Mouse (Mus musculus): ENCODE measurements around the gene Pdzrn3.
A peak's percentile ranks its signal among the peaks of the same experiment; 100 is the strongest.

The Pdzrn3 gene

DNA sequence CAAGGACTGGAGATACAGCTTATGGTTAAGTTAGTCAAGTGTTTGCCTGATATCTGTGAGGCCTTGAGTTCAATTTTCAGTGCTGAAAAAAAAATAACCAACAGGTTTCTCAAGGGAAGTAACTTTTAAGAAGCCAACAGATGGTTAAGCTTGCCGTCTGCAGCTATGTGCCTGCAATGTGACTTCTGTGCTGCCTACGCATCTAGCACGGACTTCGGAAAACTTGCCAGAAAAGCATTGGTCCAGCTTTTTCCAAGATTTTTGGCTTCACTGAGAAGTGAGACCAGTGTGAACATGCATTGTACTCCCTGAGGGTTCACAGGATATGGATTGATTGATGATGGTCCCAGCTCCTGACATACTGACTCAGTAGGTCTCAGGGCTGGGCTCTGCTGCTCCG lies 186.1 kb downstream of the Pdzrn3 start:
- no peak for DNase-seq

DNA sequence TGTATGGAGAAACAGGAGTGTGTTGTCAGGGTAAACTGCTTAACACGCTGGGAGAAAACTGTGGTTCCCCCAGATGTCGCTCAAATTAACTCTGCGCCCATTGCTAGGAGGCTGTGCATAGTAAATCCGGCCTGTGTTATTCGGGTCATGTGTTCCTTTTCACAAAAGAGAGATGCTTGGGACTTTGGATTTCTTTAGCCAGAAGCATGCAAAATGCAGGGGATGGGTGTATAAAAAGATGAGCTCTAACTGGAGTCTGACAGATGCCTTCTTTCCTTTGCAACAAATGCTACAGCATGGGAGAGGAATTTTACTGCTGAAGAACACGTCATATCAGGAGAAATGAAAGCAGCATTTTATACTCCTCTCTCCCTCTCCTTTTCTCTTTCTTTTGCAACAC lies 190.4 kb downstream of the Pdzrn3 start:
- no peak for DNase-seq

DNA sequence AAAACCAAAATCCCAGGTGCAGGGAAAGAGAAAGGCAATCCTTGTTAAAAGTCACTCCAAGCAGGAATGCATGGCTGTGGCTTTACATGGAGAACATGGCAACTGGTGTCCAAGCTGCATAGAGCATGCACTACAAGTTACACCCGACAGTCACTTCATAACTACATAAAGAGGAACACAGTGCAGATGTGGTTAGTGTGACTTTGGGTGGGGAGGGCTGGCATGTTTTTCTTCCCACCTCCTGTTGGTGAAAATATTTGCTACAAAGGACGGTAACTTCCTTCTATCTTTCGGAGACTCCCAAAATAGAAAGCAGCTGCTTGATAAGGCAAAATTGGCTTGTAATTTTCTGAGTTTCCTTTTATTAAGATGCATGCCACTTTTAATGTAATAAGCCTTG lies 190.8 kb downstream of the Pdzrn3 start:
- no peak for DNase-seq

DNA sequence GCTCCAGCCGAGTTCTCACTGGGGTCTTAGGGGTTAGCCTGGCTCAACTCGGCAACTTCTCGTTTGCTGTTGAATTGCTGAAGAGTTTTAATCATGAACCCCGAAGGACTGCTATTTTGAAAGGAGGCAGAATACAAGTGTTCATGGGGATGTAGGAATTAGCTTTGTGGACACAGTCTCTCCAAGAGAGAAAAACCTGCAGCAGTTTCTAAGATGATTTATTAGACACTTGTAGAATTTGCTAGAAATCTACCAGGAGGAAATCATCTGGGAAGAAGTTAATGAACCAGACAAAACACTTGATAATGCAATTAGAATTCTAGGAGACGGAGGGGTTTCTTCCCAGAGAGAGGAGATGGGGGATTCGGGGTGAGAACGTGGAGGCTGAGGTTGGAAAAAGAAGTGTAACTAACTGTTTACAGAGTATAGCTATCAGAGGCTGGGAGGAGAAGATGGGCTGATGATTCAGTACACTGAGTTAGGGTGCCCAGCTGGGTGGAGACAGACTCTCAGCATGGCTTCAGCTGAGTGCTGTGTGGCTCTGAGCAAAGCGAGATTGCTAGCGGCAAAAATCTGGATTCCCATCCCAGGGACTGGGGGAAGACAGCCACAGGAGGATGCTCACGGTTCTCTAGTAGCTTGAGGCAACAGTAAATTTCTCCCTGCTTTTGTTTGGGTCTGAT lies 193.5 kb downstream of the Pdzrn3 start:
- no peak for DNase-seq

DNA sequence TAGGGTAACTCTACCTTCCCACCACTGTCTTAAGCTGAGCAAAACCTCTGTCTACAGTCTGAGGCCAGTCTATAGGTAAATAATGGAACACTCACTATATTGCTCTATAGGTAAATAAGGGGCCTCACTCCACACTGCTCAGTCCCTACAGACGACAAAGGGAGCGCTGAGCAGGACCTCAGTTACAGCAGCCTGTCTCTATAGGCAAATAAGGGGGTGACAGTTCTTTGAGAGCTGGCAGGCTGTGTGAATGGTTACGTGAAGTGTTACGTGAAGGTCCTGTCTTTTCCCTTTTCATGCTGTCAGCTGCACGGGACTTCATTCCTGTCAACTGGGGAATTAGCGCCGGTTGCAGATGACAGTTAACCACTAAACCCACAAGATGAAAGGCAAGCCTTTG lies 207.0 kb downstream of the Pdzrn3 start:
- DNase-seq, result no peak

DNA sequence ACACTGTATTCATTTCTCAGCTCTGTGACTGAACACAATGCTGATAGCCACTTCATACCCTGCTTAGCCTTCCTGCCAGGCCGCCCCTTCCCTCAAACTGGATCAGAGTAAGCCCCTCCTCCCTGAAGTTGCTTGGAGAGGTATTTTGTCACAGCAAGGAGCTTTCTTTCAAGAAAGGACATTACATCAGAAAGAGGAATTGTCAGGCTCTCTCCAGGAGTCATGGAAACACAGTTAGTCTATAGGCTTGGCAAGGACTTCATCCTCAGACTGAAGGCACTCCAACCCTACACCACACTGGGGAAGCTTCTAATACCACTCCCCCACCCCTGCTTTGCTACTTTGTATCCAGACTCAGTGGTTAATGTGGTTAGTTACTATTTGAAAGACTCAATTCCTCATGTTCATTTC lies 224.2 kb downstream of the Pdzrn3 start:
- no peak for DNase-seq

DNA sequence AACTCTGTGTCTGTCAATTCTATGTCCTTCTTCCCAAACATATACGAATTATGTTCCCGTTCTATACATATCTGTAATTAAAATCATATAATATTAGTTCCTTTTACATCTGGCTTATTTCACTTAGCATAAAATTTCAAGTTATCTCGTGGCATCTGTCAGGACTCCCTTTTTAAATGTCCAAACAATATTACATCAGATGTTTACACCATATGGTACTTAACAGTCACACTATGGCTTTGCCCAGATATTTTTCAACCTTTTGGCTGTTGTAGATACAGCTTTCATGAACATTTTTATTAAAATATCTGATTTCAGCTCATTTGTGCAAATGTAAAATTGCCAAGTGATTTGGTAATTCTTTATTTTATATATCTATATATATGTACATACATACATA lies 242.3 kb downstream of the Pdzrn3 start:
- DNase-seq, result no peak

DNA sequence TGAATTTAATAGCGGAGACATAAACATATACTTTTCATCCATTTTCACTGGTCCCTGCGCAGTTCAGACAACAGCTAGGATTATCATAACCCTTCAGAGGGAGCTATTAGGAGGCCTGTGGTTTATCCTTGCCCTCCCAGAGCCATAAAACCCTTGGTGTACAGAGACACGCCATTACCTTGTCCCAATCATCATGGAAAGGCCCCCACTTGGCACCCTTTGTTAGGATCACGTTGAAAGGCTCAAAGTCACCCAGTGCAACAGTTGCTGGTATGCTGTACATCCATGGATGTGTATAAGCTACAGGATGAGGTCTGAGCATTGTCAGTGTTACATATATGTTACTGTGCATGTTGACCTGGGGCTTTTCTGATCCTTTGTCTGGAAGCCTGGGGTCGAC lies 252.3 kb downstream of the Pdzrn3 start:
- no peak for DNase-seq

DNA sequence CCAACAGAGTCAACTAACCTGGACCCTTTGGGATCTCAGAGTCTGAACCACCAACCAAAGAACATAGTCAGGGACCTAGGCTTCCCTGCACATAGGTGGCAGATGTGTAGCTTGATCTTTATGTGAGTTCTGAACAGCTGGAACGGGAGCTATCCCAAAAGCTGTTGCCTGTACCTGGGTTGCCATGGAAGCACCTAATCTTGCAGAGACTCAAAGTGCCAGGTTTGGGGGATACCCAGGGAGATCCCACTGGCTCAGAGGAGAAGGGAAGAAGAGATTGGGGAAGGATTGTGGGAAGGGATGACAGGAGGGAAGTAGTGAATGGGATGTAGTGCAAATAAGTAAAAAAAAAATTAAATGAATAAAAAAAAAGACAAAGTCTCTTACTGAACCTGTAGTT lies 268.7 kb downstream of the Pdzrn3 start:
- no peak for DNase-seq

DNA sequence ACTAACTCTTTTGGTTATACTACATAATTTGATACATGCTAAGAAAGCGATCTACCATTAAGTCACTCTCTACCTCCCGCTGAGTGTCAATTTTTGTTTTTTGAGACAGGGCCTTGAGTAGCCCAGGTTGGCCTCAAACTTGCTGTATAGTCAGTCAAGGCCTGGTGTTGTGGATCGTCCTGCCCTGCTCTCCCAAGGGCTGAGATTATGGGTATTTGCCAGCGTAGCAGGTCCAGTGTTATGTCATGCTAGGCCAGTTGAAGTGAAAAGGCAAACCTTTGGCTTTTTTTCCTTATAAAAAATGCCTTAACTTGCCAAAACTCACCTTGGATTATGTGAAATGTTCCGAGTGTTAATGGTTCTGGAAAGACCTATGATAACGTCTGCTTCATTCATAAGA lies 274.2 kb downstream of the Pdzrn3 start:
- no peak for DNase-seq

DNA sequence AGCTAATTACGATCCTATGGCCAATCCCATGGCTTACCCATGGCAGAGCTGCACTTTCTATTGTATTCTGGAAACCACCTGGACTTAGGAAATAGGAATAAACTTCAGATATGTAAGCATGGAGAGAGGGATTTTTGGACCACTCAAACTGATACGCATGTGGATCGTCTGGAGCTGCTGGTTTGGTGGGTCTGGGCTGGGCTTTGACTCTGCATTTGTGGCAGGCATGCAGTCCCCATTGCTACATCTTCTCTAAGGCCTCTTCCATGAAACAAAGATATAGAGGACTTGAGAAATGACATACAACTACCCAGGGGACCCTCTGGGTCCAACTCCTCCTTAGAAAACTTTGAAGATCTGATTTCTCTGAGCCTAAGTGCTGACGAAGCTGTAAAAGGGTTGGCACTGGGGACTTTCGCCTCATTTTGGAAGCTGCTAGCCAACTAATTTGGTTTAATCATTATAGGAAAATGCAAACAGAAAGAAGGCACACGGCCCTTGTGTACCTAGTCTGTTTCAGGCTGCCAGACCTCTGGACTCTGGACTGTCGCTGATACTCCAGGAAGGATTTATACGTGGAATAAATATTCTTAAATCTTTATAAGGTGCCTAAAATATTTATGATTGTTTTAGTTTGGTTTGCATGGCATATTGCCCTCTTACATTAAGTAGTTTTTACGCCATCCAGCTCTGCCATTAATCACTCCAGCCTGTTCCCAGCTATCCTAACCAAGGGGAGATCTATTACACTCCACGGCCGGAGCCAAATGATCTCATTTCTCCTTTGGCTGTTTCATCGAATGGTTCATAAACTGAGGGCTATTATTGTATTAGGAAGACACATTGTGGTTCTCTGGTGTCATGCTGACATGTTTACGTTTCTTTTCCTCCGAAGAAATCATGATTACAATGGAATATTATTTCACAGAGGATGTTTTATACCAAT lies 275.7 kb downstream of the Pdzrn3 start:
- peak in 1 of 2 experiments; percentile 45 for DNase-seq

All from kidney, postnatal 4 days (tissue).